8 mouse cellular contexts compared by ENCODE assay signal in genomic region chr1:131910001-131910648, GRCm38 (mm10). TPM values are rescaled to one million over a fixed set of nuclear protein-coding genes. Genes with fewer than 3 reads are reported as not detected.
DNase-seq lines count a peak whose midpoint lies in the region; ATAC-seq lines count a peak whose summit lies in the region.

TSS of gene Nucks1 (plus strand) at chr1:131910534.

- peak; percentile 96 for ATAC-seq in heart, embryonic 13.5 days (ENCODE audit: extremely low read depth, insufficient number of reproducible peaks, low FRiP score, low TSS enrichment)
- peak; percentile 97 for ATAC-seq in liver, embryonic 12.5 days
- peak; percentile 98 for ATAC-seq in stomach, embryonic 15.5 days (ENCODE audit: insufficient read depth, low FRiP score, low read depth)

- H3K27ac ChIP-seq in brown adipose tissue, adult 24 weeks (replicated peaks; ENCODE audit: low read depth, low read length), result peak within 1 kb of the TSS; percentile 81
- H3K27ac ChIP-seq in heart, embryonic 13.5 days (replicated peaks), result peak within 1 kb of the TSS; percentile 98
- H3K27ac ChIP-seq in liver, embryonic 12.5 days, result peak within 1 kb of the TSS; percentile 95
- H3K27ac ChIP-seq in stomach, embryonic 15.5 days, result peak within 1 kb of the TSS; percentile 99

- 0 out of 2 replicates have a peak, but pooled peaks cover 5% of the 10 kb centered on the region for H3K36me3 ChIP-seq in heart, embryonic 13.5 days
- H3K36me3 ChIP-seq in liver, embryonic 12.5 days, result peaks cover 20% of the 10 kb centered on the region
- no peaks in the 10 kb centered on the region for H3K36me3 ChIP-seq in stomach, embryonic 15.5 days

- H3K9me3 ChIP-seq in heart, embryonic 13.5 days, result no peaks in the 10 kb centered on the region
- no peaks in the 10 kb centered on the region for H3K9me3 ChIP-seq in liver, embryonic 12.5 days (replicated peaks)
- no peaks in the 10 kb centered on the region for H3K9me3 ChIP-seq in stomach, embryonic 15.5 days

- DNase-seq in CD4-positive, CD25-positive, alpha-beta regulatory T cell, adult 2 months (ENCODE audit: low read depth, low spot score), result peak; percentile 99
- peak; percentile 88 for DNase-seq in fat pad, adult 2 months (ENCODE audit: extremely low read depth, low read depth, low spot score)
- DNase-seq in kidney, postnatal 10 days, result peak; percentile 100
- DNase-seq in natural killer cell, adult 2 months (ENCODE audit: low spot score in 2 of 2), result peak; percentile 100

- peak within 1 kb of the TSS; percentile 99 for H3K9ac ChIP-seq in heart, embryonic 13.5 days
- H3K9ac ChIP-seq in liver, embryonic 12.5 days, result peak within 1 kb of the TSS; percentile 99
- peak within 1 kb of the TSS; percentile 98 for H3K9ac ChIP-seq in stomach, embryonic 15.5 days

- WGBS in heart, embryonic 13.5 days, result under 1% methylated on average over 35 of the region's 35 CpGs
- under 1% methylated on average over 33 of the region's 35 CpGs for WGBS in liver, embryonic 12.5 days (ENCODE audit: insufficient replicate concordance)
- under 1% methylated on average over 35 of the region's 35 CpGs for WGBS in stomach, embryonic 15.5 days

- H3K4me3 ChIP-seq in brown adipose tissue, adult 24 weeks (ENCODE audit: insufficient read depth, low read depth, low read length), result peak within 1 kb of the TSS; percentile 98
- peak within 1 kb of the TSS; percentile 92 for H3K4me3 ChIP-seq in heart, embryonic 13.5 days
- peak within 1 kb of the TSS; percentile 85 for H3K4me3 ChIP-seq in liver, embryonic 12.5 days
- H3K4me3 ChIP-seq in stomach, embryonic 15.5 days (replicated peaks), result peak within 1 kb of the TSS; percentile 95

- peaks cover 30% of the 10 kb centered on the region for H3K27me3 ChIP-seq in heart, embryonic 13.5 days (replicated peaks)
- H3K27me3 ChIP-seq in liver, embryonic 12.5 days (replicated peaks), result peaks cover 23% of the 10 kb centered on the region
- H3K27me3 ChIP-seq in stomach, embryonic 15.5 days (replicated peaks), result no peaks in the 10 kb centered on the region

- no peaks in the 10 kb centered on the region; the same call in none of the 2 replicates for H3K4me1 ChIP-seq in brown adipose tissue, adult 24 weeks (ENCODE audit: control insufficient read depth, insufficient read depth, insufficient read length, low read length)
- peaks cover 18% of the 10 kb centered on the region for H3K4me1 ChIP-seq in heart, embryonic 13.5 days
- peaks cover 29% of the 10 kb centered on the region for H3K4me1 ChIP-seq in liver, embryonic 12.5 days
- H3K4me1 ChIP-seq in stomach, embryonic 15.5 days, result peaks cover 3% of the 10 kb centered on the region; the same call in 1 of the 2 replicates

- H3K4me2 ChIP-seq in heart, embryonic 13.5 days, result peak within 1 kb of the TSS; percentile 76
- peak within 1 kb of the TSS; percentile 76 for H3K4me2 ChIP-seq in liver, embryonic 12.5 days
- peak within 1 kb of the TSS; percentile 63 for H3K4me2 ChIP-seq in stomach, embryonic 15.5 days

RNA-seq across cellular contexts. Expression of gene Nucks1, which starts in this region (rescaled TPM):
- 34.1 and 44.2 TPM in 2 replicates for polyA plus RNA-seq in brown adipose tissue, adult 24 weeks (2012; ENCODE audit: insufficient read depth, insufficient read length, missing spikeins)
- polyA plus RNA-seq in heart, embryonic 13.5 days (2015; fragmentation: Nextera tagmentation; extraction: Ambion mirVana), result 44.5 and 47.1 TPM in 2 replicates
- 59.7 and 62.9 TPM in 2 replicates for polyA plus RNA-seq in liver, embryonic 12.5 days (2016; fragmentation: Nextera tagmentation; extraction: Ambion mirVana)
- 65.0 and 71.6 TPM in 2 replicates for polyA plus RNA-seq in stomach, embryonic 15.5 days (2015; fragmentation: Nextera tagmentation; extraction: Ambion mirVana)

Comparison
In these comparisons a context has a peak if more than half of its experiments do, and no peak if none do; other contexts are left out.
1. Peak in every context shown above with its lines: DNase-seq, ATAC-seq, H3K4me3 ChIP-seq and H3K27ac ChIP-seq.